Mouse (Mus musculus) liver, embryonic 16.5 days (tissue): ENCODE results near the gene Zeb2. TPM values are rescaled to one million over a fixed set of nuclear protein-coding genes. Genes with fewer than 3 reads are reported as not detected.

Source experiments
- ATAC-seq: fragments of 200-750 bp; cut with Nextera tagmentation; 2 replicates; pipeline ENCODE4 v1.8.0; 2017; ENCODE audit warnings: low read depth, mild to moderate bottlenecking, moderate number of reproducible peaks, moderate library complexity
- H3K27ac ChIP-seq: fragments of 300-500 bp; sonication (generic); 2 replicates; pipeline ENCODE4 v1.5.1; 2014; ENCODE audit warnings: mild to moderate bottlenecking, low read length
- H3K27me3 ChIP-seq: fragments of 300-500 bp; sonication (generic); 2 replicates; pipeline ENCODE4 v1.6.1; 2014; ENCODE audit warnings: low read depth, low read length, mixed read lengths; ENCODE audit not compliant: control insufficient read depth, insufficient read depth
- H3K36me3 ChIP-seq: fragments of 300-500 bp; sonication (generic); 2 replicates; pipeline ENCODE4 v1.6.1; 2014; ENCODE audit warnings: mild to moderate bottlenecking; ENCODE audit not compliant: control insufficient read depth, insufficient read depth
- H3K4me1 ChIP-seq: fragments of 300-500 bp; sonication (generic); 2 replicates; pipeline ENCODE4 v1.6.1; 2014; ENCODE audit warnings: low read depth, low read length, mixed read lengths; ENCODE audit not compliant: control insufficient read depth
- H3K4me2 ChIP-seq: fragments of 300-500 bp; sonication (generic); 2 replicates; pipeline ENCODE4 v1.6.1; 2014; ENCODE audit warnings: low read depth, low read length, mixed read lengths
- H3K4me3 ChIP-seq: fragments of 300-500 bp; sonication (generic); 2 replicates; pipeline ENCODE4 v1.5.1; 2014; ENCODE audit warnings: low read depth, mild to moderate bottlenecking, low read length
- H3K9ac ChIP-seq: fragments of 300-500 bp; sonication (generic); 2 replicates; pipeline ENCODE4 v1.6.1; 2014; ENCODE audit warnings: low read depth, low read length
- H3K9me3 ChIP-seq: fragments of 300-500 bp; sonication (generic); replicated peaks from 2 replicates; pipeline ENCODE4 v1.6.1; 2016; ENCODE audit warnings: low read length; ENCODE audit not compliant: control insufficient read depth
- WGBS: fragments of 180-500 bp; shearing (Covaris S2); extraction: QIAGEN DNeasy Blood & Tissue Kit; methylation state at CpG from one replicate; pipeline ENCODE4 v1.1.7; 2014; ENCODE audit not compliant: insufficient replicate concordance; 5-methylcytosine and 5-hydroxymethylcytosine counted together
- polyA plus RNA-seq: library from polyadenylated mRNA; unstranded; fragments of >200 nt; fragmentation: Nextera tagmentation; extraction: Ambion mirVana; gene quantifications from 2 replicates; pipeline ENCODE4 v1.2.1, GENCODE M21; 2015

The Zeb2 gene
- 12.1 and 12.5 TPM in 2 replicates for polyA plus RNA-seq

- Histone ChIP-seq H3K36me3 (no peaks in the 10 kb centered on the region), H3K9me3 (no peaks in the 10 kb centered on the region), H3K9ac (peak within 1 kb of the TSS; percentile 70), H3K4me3 (peak within 1 kb of the TSS; percentile 68), H3K27ac (peak within 1 kb of the TSS; percentile 64), H3K27me3 (peaks cover 8% of the 10 kb centered on the region), H3K4me1 (peaks cover 27% of the 10 kb centered on the region), H3K4me2 (peak within 1 kb of the TSS; percentile 99)
- 2% methylated on average over 21 of the region's 39 CpGs for WGBS
- ATAC-seq = peak; percentile 60
Observed at GRCm38 (mm10) chr2:45117087-45117561, at the start of gene Zeb2. Zeb2 (minus strand) TSS chr2:45117395.

GRCm38 (mm10) chr2:45158785-45159184 lies 41.6 kb upstream of the Zeb2 start:
- H3K9me3 ChIP-seq = no peaks in the 10 kb centered on the region
- H3K4me2 ChIP-seq = no peak overlapping the region
- no peak overlapping the region for H3K4me3 ChIP-seq
- WGBS = 77% methylated on average over 5 of the region's 5 CpGs
- no peaks in the 10 kb centered on the region for H3K27me3 ChIP-seq
- H3K4me1 ChIP-seq = no peaks in the 10 kb centered on the region
- no peak for ATAC-seq
- no peak overlapping the region for H3K9ac ChIP-seq
- no peak overlapping the region for H3K27ac ChIP-seq
- H3K36me3 ChIP-seq = no peaks in the 10 kb centered on the region

GRCm38 (mm10) chr2:45158351-45158782 lies 41.2 kb upstream of the Zeb2 start:
- no peak for ATAC-seq
- Histone ChIP-seq H3K27ac (no peak overlapping the region), H3K4me1 (no peaks in the 10 kb centered on the region), H3K9me3 (no peaks in the 10 kb centered on the region), H3K4me3 (no peak overlapping the region), H3K4me2 (no peak overlapping the region), H3K36me3 (no peaks in the 10 kb centered on the region), H3K27me3 (no peaks in the 10 kb centered on the region), H3K9ac (no peak overlapping the region)
- 52% methylated on average over 8 of the region's 8 CpGs for WGBS

GRCm38 (mm10) chr2:45153315-45153714 lies 36.1 kb upstream of the Zeb2 start:
- Histone ChIP-seq H3K4me2 (no peak overlapping the region), H3K4me3 (no peak overlapping the region), H3K9ac (no peak overlapping the region), H3K9me3 (no peaks in the 10 kb centered on the region), H3K36me3 (no peaks in the 10 kb centered on the region), H3K27me3 (no peaks in the 10 kb centered on the region), H3K4me1 (no peaks in the 10 kb centered on the region), H3K27ac (no peak overlapping the region)
- ATAC-seq = no peak
- WGBS = 33% methylated on average over 1 of the region's 1 CpGs

- ATAC-seq = no peak
- H3K9me3 ChIP-seq = no peaks in the 10 kb centered on the region
Observed at GRCm38 (mm10) chr2:45143162-45143561, 26.0 kb upstream of the Zeb2 start.

GRCm38 (mm10) chr2:45138906-45139305 lies 21.7 kb upstream of the Zeb2 start:
- Histone ChIP-seq H3K9me3 (no peaks in the 10 kb centered on the region), H3K4me2 (no peak overlapping the region), H3K9ac (no peak overlapping the region), H3K27me3 (no peaks in the 10 kb centered on the region), H3K27ac (no peak overlapping the region), H3K4me1 (no peaks in the 10 kb centered on the region; the same call in 1 of the 2 replicates), H3K4me3 (no peak overlapping the region), H3K36me3 (no peaks in the 10 kb centered on the region)
- 49% methylated on average over 6 of the region's 6 CpGs for WGBS
- no peak for ATAC-seq

More at GRCm38 (mm10) chr2:45143162-45143561, 26.0 kb upstream of the Zeb2 start:
- H3K4me2 ChIP-seq = no peak overlapping the region
- no peak overlapping the region for H3K4me3 ChIP-seq
- no peaks in the 10 kb centered on the region for H3K36me3 ChIP-seq
- 43% methylated on average over 1 of the region's 1 CpGs for WGBS
- no peak overlapping the region for H3K9ac ChIP-seq
- no peaks in the 10 kb centered on the region for H3K4me1 ChIP-seq
- H3K27ac ChIP-seq = no peak overlapping the region
- H3K27me3 ChIP-seq = no peaks in the 10 kb centered on the region

- H3K36me3 ChIP-seq = no peaks in the 10 kb centered on the region
- no peaks in the 10 kb centered on the region for H3K27me3 ChIP-seq
- H3K4me3 ChIP-seq = no peak overlapping the region
- H3K4me1 ChIP-seq = no peaks in the 10 kb centered on the region; the same call in 1 of the 2 replicates
- no peaks in the 10 kb centered on the region for H3K9me3 ChIP-seq
- WGBS = 26% methylated on average over 2 of the region's 2 CpGs
- H3K4me2 ChIP-seq = no peak overlapping the region
- no peak overlapping the region for H3K9ac ChIP-seq
- no peak for ATAC-seq
- H3K27ac ChIP-seq = no peak overlapping the region
Observed at GRCm38 (mm10) chr2:45136783-45137182, 19.6 kb upstream of the Zeb2 start.

GRCm38 (mm10) chr2:45133225-45133624 lies 16.0 kb upstream of the Zeb2 start:
- no peak overlapping the region for H3K4me2 ChIP-seq
- no peaks in the 10 kb centered on the region for H3K27me3 ChIP-seq
- 68% methylated on average over 4 of the region's 4 CpGs for WGBS
- no peaks in the 10 kb centered on the region for H3K36me3 ChIP-seq
- ATAC-seq = no peak
- no peak overlapping the region for H3K4me3 ChIP-seq
- H3K27ac ChIP-seq = no peak overlapping the region
- no peaks in the 10 kb centered on the region; the same call in 1 of the 2 replicates for H3K4me1 ChIP-seq
- no peaks in the 10 kb centered on the region for H3K9me3 ChIP-seq
- H3K9ac ChIP-seq = no peak overlapping the region

- WGBS = 65% methylated on average over 4 of the region's 4 CpGs
- H3K9me3 ChIP-seq = no peaks in the 10 kb centered on the region
- no peak for ATAC-seq
- H3K27me3 ChIP-seq = no peaks in the 10 kb centered on the region
- no peak overlapping the region for H3K4me3 ChIP-seq
- no peak overlapping the region for H3K27ac ChIP-seq
- H3K4me2 ChIP-seq = no peak overlapping the region
- no peak overlapping the region for H3K9ac ChIP-seq
- no peaks in the 10 kb centered on the region for H3K4me1 ChIP-seq
- H3K36me3 ChIP-seq = no peaks in the 10 kb centered on the region
Observed at GRCm38 (mm10) chr2:45130461-45131156, 13.4 kb upstream of the Zeb2 start.
